Mouse (Mus musculus) right cerebral cortex, postnatal 4 days (tissue): ENCODE results near the gene En2.
A peak's percentile ranks its signal among the peaks of the same experiment; 100 is the strongest.

Source experiments
- DNase-seq: peaks from one replicate; pipeline ENCODE4 v3.0.0-alpha.2; 2022

The En2 gene

DNA sequence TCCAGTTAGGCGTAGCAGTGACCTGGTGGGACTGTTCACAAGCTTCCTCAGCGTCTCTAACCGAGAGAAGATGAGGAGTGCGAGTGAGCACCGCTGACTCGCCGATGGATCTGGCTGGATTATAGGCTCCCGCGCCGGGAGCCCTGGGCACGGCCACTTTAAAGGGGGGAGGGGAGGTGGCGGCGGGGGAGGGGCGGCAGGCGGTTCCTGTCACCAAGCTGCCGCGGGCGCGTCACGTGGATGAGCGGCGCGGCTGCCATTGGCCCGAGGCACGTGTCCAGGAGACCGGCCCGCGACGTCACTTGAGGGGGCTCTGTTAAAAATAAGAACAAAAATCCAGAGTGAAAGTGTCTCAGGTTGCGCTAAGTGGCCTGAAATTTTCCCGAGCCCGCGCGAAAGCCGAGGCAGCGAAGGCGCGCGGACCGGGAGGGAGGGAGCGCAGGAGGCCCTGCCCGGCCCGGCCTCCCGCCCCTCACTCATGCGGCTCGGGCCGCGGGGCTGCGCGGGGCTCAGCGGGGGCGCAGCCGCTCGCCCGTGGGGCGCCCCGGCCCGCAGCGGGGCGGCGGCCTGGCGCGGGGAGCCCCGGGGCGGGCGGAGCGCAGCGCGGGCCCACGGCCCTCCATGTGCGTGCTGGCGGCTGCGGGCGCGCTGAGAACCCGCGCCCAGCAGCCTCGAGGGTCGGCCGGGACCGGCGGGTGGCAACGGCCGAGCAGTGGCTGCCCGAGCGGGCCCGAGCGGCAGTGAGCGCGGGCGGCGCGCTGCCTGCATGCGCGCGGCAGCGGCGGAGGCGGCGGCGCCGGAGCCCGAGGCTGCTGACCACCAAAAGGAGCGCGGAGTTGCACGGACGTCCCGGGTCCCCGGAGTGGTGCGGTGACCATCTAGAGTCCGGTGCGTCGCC lies at the start of gene En2:
Gene En2, plus strand, starts transcription at position 337 of the 898 bp plus-strand sequence.
- peak; percentile 51 for DNase-seq

DNA sequence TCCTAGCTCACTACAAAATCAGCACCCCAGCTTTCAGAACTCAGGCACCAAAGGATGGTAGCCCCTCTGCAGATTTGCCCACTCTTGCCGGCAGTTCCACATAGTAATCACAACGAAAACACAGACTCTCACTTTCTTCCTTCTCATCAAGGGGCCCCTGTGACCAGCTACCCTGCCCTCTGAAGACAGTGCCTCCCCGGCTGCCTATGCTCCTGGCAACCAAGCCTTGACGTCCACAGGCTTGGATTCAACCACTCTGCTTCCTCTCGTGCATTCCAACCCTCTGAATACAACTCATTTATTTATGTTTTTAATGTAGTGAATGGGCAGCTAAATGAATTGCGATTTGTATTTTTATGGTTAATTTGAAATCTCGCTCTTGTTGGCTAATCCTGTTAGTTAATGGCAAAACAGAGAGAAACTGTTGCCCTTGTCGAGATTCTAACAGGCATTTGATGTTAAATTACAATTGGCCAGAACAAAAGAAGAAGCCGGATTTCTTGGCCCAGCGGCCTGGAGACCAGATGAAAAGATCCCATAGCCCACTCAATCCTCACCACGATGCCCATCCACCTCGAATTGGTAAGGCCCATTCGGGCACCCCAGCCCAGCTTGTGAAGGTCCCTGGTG lies 48.1 kb upstream of the En2 start:
- DNase-seq = no peak

DNA sequence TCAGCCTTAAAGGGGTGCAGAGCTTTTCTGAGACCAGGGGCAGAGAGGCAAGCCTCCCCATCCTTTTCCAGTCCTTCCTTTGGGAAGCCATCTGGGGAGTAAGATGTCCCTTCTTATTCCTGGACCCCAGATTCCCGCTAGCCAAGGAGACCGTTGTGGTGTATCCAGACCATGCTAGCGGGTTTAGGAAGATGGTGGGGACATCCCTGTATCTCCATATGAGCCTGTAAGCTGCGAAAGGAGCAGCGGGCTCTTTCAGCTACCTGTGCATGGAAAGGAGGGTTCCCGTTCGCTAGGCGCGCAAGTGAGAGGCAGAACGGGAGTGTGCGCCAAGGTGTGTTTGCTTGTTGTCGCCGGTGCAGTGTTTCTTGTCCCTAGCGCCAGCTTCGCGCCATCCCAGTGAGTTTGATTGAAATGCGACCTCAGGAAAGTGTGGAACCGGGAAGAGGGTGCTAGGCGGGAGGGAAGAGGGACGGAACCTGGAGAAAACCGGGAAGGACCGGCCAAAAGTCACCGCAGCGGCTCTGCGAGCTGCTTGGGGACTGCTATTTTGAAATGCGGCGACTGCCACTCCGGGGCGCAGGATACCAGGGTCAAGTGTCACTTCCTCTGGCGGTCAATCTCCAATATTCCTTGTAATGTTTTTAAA lies 47.5 kb upstream of the En2 start:
- no peak for DNase-seq

DNA sequence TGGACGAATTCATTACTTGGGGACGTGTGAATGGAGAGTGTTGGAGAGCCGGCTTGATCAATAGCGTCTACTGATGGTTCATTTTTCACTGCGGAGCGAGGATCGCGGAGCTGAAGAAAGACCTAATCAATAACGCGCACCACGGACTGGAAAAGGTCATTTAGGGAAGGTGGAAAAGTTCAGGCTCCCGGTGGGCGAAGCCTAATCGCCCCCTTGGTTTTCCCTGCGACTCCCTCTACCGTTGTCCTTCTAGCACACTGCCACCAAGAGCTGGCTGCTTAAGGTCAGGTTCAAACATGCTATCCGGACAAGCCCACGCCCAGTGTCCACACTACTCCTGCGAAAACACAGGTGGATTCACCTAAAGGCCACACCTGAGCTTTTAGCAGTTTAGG lies 47.0 kb upstream of the En2 start:
- DNase-seq = no peak

DNA sequence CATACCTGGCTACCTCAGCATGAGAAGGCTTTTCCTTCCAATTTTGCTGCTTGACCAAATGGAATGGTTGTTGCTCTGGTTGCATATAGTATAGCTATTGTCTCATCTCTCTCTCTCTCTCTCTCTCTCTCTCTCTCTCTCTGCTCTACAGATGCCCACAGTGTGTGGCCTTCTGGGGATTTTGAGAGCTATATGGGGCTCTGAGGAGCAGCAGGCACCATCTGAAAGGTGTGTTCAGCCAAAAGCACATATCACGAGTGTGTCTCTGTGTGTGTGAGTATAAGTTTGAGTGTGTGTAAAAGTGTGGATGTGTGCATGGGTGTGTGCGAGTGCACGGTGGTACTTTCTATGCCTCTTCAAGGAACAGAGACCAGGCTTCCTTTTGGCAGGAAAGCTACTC lies 45.9 kb upstream of the En2 start:
- no peak for DNase-seq

DNA sequence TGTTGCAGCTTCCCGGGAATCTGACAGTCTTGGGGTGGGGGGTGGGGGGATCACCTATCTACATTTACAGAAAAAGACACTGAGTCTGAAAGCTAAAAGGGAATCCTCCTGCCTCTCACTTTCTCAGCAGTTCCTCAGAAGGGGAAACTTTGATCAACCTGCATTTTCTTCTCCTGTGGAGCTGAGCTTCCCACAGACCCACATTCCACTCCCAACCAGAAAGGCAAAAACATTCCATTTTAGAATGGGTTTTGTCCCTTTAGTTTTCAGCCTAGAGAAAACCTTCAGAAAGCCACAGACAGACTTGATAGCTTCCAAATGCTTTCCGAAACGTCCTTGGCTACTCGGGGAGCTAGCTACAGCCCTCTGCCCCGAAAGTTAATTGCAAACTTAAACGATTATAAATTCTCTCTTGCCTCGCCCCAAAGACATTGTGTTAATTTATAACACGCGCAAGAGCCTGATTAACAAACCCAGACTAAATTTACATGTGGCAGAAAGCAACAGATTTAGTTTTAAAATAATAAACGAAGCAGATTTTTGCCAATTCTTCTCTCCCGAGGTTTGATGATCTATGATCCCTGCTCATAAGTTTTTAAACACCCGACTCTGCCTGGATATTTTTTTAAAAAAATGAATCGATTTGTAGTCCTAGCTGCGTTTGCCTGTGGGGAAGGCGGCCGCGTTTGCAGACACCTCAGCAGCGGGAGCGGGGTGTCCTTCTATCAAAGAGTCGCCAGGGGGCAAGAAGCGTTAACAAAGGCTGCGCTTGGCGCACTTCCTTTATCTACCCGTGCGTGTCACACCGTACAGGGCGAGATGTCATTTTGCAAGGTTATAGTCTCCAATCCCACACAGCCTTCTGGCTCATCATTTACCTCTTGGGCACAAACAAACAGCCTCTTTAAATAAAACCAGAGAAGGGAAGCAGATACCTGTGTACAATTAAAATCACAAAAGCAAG lies 42.7 kb upstream of the En2 start:
- DNase-seq = peak; percentile 64

DNA sequence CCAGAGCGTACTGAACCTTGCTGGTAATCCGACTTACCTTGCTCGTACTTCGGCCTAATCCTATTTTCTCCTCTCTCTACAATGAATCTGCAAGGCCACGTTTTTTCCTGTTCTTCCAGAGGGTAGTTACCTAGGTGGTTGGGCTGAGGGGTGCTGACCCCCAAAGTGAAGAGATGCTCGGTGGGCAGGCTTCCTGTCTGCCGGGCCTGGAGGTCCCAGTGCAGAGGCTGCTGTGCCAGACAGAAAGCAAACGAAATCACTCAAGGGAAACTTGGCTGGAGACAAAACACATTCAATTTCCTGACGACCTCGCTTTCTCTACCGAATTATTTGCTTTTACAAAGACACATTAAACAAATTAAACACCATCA lies 42.1 kb upstream of the En2 start:
- DNase-seq = no peak

DNA sequence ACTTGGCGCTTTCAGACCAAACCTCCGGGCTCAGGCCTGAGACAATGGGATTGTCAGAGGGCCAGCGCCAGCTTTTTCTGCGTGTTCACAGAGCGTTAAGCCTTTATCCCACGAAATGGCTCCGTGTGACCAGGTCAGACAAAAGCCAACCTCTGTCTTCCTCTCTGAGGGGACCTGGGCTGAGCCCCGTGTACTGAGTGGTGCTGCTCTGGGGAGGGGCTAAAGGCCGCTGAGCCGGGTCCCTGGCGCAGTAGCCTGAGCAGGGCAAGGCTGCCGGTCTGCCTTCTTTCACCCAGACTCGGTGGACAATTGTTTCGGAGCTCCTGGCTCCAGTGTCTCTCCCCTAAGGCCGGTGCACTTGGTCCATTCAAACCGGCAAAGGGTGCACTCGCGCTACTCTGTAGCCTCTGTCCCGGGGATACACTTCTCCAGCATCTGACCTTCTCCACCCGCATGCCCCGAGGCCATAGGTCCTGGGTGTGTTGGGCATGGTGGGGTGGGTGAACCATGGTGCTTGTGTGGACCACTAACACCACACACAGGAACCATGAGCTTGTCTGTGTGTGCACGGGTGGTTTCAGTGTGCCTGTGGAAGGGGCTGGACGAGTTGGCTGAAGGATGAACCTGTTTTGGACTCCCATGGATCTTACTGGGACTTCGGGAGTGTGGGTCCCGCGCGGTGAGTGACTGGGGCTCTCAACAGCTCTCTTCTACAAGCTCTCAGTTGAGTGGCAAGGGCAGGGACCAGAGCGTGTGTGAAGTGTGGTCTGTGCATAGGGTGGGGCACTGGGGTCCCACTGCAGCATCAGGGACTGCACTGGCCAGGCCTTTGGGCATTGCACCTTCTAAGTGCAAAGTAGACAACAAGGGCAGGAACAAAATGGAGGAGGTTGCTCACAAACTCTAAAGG lies 40.9 kb upstream of the En2 start:
- no peak for DNase-seq

DNA sequence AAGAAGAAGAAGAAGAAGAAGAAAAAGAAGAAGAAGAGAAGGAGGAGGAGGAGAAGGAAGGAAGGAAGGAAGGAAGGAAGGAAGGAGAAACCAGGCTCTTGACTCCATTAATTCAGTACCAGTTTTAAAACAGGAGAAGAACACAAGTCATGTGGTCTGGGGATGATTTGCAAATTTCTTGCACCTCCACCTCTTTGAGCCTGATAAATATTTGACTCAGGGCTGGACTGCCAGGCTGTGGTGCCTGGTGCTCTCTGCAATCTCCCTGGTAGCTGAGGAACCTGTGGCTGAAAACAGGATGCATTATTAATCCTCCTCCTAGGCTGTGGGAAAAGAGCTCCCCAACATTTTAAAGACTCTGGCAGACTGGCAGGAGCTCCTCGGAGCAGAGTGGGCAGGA lies 36.6 kb upstream of the En2 start:
- DNase-seq = no peak

DNA sequence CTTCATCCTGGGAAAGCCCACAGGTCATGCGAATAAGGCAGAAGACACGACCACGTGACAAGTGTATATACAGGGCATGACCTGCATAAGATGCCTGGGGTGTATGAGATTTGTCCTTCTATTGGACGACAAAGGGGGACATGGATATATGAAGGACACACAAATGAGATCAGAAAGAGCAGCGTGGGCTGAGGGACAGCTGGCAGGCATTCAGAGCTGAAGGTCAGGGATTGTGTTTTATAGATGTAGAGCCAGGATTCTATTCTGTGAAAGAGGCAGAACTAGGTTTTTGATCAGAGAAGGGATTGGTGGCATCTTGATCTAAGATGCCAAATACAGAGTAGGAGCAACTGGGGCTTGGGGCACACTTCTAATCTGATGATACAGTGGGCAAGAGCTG lies 33.3 kb upstream of the En2 start:
- no peak for DNase-seq

DNA sequence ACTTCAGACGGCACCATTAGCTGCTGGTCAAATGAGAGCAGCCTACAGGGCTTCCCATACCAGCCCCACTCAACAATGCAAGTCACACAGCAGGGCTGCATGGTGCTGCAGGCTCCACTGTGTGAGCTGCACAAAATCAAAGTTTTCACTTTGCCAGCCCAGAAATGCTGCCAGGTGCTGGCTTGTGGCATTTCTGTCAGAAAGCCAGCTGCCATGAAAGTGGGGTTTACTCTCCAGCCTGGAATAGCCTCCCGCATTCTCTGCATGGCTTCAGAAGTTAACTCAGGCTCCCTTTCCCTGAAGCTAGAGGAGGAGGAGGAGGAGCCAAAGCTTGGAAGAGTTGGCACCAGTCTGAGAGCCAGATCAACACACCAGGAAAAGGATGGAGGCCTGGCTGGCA lies 29.1 kb upstream of the En2 start:
- DNase-seq = no peak

DNA sequence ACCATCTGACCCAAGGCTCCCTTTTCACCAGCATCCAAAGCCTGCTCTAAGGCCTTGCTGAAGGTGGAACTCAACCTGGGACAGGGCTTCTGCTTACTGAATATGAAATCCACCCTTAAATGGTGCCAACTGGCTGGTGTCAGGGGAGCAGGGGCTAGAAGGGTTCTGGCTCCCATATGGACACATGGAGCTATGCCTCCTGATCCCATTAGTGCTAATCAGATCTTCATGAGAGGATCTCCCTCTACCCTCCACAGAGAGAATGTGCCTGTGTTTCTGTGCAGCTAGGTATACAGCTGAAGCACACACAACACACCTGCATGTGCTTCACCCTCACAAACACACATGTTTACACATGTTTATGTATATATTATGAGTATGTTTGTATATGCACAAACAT lies 20.9 kb upstream of the En2 start:
- no peak for DNase-seq

DNA sequence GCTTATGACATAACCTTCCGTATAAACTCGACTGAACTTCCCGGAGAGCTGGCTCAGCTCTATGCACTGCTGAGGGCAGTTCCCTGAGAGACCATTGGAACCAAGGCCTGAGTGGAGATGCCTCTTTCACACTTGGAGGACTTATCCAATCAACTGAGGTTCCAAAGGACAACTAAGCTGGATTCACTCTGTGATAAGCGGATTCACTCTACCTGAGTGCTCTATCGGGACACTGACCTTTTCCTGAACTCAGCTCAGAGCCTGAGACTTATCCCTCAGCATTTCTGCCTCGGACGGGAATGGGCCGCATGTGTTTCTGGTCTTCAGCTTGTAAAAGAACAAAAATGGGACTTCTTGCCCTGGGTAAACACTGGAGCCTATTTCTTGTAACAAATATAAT lies 19.5 kb upstream of the En2 start:
- DNase-seq = no peak

DNA sequence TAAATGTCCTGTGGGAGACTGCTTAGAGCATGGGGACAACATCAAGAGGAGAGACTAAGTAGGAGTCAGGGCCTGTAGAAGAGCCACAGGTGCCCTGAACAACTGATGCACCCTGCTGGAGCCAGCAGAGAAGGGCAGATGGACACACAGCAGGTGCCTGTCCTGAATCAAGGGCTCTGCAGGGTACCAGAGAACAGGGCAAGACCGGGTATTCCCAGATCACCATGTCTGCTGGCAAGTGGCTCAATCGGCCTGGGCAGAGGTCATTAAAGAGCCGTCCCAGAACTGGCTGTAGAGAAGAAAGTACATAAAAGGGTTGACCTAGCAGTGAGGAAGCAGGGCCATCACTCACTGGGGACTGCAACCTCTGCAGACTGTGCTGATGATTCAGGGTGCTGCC lies 17.0 kb upstream of the En2 start:
- DNase-seq = no peak

DNA sequence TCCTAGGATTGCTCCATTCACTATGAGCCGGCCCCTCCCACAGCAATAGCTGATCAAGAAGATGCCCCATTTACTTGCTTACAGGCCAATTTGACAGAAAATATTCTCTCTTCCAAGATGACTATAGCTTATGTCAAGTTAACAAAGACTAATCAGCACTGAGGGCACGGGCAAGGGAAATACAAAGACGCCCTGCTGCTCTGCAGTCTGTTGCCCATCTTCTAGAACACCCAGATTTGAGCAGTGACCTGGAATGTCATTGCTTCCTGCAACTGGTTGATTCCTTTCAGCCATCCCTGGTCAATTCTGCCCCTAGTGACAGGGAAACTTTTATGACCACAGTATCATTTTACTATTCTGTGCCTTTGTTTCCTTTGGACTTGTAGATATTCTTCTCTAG lies 16.1 kb upstream of the En2 start:
- no peak for DNase-seq

DNA sequence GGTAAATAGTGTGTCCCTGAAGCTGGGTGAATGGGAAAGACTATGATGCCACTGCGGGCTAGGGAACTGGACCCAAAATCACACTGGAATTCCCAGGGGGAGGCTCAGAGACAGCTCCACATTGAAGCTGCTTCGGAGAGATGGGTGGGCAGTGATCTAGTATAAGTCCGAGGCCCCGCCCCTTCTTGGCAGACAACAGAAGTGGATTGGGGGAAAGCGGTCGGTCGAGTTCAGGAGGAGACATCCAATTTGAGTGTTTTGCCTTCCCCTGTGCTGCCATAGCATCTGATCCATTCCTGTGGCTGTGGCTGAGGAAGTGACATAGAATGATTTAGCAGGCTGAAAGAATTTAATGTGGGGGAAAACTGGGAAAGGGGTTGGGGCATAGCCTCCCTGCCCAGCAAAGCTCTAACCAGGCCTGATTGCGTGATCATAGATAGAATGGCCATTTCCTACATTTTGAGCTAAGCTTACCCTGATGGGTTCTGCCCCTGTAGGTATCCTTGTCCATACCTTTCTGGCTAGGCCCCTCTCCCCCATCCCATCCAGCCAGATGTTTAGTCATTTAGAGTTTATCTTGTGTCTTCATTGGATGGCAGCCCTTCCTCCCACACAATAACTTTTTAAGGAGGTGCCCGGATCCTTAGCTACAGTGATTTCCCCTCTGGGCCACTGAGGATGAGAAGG lies 8.3 kb upstream of the En2 start:
- no peak for DNase-seq

DNA sequence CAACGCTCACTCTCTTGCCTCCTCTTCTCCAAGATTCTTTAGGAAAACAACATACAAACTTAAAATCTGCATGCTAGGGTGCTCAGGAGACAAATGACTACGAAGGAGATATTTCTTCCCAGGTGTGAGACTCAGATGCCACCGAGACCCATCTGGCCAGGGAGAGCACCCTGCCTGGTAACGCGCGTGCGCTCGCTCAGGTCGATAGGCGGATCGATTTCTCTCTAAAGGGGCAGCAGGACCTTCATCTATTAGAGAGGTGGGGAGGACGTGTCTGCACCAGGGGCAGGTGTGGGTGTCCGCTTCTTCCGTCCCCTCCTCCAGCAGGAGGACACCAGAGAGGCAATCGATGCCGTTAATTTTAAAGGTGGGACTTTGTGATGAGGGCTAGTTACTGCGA lies 7.7 kb upstream of the En2 start:
- no peak for DNase-seq

DNA sequence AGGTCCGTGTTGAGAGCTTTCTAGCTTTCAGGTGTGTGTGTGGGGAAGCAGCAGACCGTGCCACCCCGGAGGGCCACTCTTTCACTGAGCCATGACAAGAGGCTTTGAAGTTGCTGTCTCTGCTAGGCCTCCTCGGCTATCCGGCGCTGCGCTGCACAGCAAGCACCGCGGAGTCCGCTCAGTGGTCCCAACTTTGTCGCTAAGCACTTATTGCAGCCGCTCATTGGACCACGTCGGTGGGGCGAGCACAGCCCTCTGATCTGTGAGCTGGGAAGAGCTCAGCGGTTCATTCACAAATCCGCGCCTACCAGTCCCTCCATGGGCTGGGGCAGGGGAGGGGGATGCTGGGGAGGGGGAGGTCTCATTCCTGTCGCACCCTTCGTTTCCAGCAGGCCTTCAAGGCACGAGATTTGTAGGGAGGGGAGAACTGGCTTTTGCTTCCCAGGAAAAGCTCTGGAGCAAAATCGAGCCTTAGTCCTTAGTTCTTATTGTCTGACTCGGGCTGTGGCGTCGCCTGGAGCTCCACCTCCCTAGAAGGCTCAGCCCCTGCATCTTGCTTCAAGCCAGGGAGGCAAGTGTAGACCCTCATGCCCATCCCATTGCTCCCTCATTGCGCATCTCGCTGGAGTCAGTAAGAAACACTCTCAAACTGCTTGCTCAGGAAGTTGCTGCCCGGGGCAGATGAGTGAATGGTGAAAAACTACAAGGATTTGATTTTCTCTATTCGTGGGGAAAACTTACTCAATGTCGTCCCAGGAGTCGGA lies 7.0 kb upstream of the En2 start:
- no peak for DNase-seq

DNA sequence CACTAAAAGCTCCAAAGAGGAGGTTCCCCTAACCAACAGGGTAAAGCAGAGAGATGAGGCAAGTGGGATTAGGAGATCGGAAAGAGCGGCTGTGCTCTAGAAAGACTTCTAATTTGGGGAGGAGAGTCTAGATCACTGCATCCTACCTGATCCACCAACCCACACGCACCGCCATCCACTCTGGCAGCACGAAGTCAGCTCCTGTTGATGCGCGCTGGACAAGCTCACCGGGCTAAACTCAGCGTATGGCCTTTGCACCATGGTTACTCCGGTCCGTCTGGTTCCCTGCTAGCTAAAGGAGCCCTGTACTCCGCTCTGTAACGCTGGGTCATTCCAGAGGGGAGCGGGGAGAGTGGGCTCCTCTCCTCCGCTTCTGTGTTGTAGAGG lies 6.4 kb upstream of the En2 start:
- no peak for DNase-seq

DNA sequence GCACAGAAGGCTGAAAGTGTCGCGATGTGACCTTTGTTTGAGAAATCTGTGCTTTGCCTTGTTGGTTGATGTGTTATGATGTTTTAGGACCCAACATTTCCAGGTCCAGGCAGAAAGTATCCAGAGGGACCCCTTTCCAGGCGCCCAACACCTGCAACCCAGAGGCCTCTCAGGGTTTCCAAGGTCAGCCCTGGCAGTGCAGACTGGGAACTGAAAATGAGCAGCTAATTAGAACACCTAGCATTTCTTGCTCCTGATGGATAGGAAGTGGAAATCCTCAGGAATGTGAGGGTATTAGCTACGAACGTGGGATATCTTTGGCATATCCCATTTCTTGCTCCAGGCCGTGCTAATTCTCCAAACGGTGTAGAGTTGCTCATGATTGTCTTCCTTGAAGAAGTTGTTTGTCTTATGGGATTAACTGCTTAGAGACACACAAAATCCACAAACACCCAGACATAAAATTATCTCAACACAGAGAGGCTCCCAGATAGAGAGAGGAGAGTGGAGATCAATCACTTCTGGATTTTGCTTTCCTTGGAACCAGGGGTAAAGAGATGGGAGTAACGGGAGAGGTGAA lies 5.5 kb upstream of the En2 start:
- DNase-seq = no peak
